Mouse (Mus musculus) retina, postnatal 1 day (tissue): ENCODE measurements at regions not wholly inside any gene's neighbourhood (a gene's known extent, or its start where the extent isn't known, plus 50 kb on each side); places are given as distances from the start of the nearest gene placed in this dataset.

Experiments
- DNase-seq: peaks from one replicate; pipeline ENCODE4 v3.0.0-alpha.2; 2012

GRCm38 (mm10) chr2:81251321-81251720, 634.3 kb downstream of the Nup35 start:
- DNase-seq, result no peak

GRCm38 (mm10) chr2:81262056-81262765, 645.2 kb downstream of the Nup35 start:
- no peak for DNase-seq

DNA sequence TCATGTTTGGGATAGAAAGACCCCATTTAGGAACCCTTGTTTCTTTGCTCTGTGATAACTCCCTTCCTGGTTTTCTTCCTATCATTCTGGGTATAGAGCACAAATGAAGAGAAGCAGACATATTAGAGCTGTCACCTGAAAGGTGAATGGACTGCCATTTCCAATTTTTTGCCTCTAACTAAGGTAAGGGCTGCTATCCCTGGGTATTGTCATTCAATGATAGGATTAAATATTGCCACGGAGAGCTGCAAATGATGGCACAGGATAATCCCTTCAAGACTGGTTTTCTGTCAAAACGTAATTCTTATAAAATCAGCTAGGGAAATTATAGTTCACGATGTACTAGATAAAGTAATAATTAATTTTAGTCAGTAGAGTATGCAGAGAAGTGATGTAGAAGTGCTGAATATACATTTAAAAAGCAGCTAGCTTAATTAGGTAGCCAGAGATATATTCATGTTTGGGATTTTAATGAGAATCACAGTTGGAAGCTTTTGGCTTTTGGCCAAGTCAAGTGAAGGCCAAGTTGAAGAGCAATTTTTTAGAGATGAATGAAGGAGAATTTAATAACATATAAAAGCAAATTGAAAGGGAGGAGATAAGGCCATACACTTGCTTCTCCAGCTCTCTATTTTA, 652.3 kb downstream of the Nup35 start:
- DNase-seq, result peak; percentile 7

- no peak for DNase-seq
These were observed 653.9 kb downstream of the Nup35 start for GRCm38 (mm10) chr2:81270914-81271313.

DNA sequence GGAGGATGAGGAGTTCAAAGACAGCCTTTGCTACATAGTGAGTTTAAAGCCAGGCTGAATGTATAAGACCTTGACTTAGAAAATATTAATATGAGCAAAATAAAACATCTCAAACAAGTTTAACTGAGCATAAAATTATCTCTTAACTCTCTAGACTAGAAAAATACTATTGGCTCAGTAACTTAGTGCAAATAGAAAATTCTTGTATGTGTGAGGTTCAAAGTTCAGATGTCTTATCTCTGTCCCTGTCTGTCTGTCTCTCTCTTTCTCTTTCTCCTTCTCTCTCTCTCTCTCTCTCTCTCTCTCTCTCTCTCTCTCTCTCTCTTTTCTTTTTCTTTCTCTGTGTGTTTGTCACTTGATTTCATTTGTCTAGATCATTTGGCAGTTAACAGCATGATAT, 655.5 kb downstream of the Nup35 start:
- DNase-seq, result no peak

GRCm38 (mm10) chr2:81287414-81287813, 670.4 kb downstream of the Nup35 start:
- no peak for DNase-seq

GRCm38 (mm10) chr2:81328648-81329047, 711.6 kb downstream of the Nup35 start:
- no peak for DNase-seq

GRCm38 (mm10) chr2:81336982-81337381, 716.0 kb upstream of the Zfp804a start:
- no peak for DNase-seq

- no peak for DNase-seq
These were observed 712.6 kb upstream of the Zfp804a start for GRCm38 (mm10) chr2:81340417-81340816.
